Mouse (Mus musculus): Measurements from ENCODE around the gene Naaladl1.
A peak's percentile ranks its signal among the peaks of the same experiment; 100 is the strongest.

The Naaladl1 gene

GRCm38 (mm10) chr19:6082156-6082555 is 23.4 kb upstream of the Naaladl1 start, which contains the start of gene Gm28374:
Gene Gm28374, minus strand, starts transcription at chr19:6082256.
- no peak for DNase-seq (ENCODE audit: inconsistent age in 2 of 2, low spot score in 1 of 2)

- peak; percentile 96 to 98 for DNase-seq (ENCODE audit: inconsistent age in 2 of 2, low spot score in 1 of 2)
Observed at GRCm38 (mm10) chr19:6084478-6085248, 20.9 kb upstream of the Naaladl1 start, which contains the start of the genes Zfpl1 and Cdca5. Gene Zfpl1, minus strand, starts transcription at chr19:6084956. Gene Cdca5, plus strand, starts transcription at chr19:6084983.

- DNase-seq (ENCODE audit: inconsistent age in 2 of 2, low spot score in 1 of 2), result peak; percentile 44 to 81
Observed at GRCm38 (mm10) chr19:6085417-6085879, 20.1 kb upstream of the Naaladl1 start.

DNA sequence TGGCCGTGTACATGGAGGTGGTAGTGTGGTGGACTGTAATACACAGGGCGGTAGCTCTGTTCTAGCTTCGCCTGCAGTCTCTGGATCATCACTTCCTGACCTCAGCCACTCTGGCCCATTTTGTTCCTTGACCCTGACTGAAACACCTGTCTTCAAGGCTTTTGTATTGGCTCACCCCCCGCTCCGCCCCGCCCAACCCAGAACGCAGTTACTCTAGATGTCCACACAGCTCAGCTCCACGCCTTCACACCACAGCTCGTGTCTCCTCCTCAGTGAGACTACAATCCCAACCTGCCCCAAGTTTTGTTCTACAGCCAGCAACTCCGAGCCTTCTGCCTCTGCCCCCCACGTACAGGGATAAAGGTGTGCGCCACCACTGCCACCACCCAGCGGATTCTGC is 16.7 kb upstream of the Naaladl1 start:
- no peak for DNase-seq (ENCODE audit: inconsistent age in 2 of 2, low spot score in 1 of 2)

- no peak for DNase-seq (ENCODE audit: inconsistent age in 2 of 2, low spot score in 1 of 2)
Observed at GRCm38 (mm10) chr19:6094119-6094518, 11.5 kb upstream of the Naaladl1 start, which contains the start of gene AC131692.1. Gene AC131692.1, plus strand, starts transcription at chr19:6094419.

DNA sequence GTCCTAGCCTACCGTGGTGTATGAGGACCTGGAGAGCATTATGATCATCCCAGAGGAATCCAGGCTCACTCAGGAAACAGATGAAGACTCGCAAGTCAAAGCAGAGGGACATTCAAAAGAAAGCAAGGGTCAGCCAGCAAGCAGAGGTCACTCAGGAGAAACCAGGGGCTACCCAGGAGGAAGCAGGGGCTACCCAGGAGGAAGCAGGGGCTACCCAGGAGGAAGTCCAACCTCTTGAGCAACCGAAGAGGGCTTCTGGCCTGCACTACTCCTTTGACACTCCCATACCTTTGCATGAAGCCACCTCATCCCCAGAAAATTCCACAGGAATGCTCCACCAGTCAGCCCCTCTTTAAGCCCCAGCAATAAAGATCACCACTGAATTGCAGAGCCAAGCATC is 7.7 kb upstream of the Naaladl1 start:
- DNase-seq (ENCODE audit: inconsistent age in 2 of 2, low spot score in 1 of 2), result peak in 1 of 2 experiments; percentile 41

DNA sequence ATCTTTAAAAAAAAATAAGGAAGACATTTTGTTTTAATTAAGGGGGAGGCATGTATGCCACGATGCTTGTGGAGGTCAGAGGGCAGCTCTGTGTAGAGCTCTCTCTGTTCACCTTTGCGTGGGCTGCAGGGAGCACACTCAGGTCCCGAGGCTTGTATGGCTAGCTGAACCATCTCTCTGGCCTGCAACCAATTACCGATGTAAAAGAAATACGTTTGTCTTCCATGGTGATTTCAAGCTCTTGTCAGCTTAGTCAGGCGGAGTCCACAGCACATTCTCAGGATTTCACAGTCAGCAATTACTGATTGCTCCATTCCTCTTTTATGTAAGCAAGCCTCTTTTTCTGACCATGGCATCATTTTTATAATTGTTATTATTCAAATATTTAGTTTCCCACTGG is 4.4 kb upstream of the Naaladl1 start:
- no peak for DNase-seq (ENCODE audit: inconsistent age in 2 of 2, low spot score in 1 of 2)

DNA sequence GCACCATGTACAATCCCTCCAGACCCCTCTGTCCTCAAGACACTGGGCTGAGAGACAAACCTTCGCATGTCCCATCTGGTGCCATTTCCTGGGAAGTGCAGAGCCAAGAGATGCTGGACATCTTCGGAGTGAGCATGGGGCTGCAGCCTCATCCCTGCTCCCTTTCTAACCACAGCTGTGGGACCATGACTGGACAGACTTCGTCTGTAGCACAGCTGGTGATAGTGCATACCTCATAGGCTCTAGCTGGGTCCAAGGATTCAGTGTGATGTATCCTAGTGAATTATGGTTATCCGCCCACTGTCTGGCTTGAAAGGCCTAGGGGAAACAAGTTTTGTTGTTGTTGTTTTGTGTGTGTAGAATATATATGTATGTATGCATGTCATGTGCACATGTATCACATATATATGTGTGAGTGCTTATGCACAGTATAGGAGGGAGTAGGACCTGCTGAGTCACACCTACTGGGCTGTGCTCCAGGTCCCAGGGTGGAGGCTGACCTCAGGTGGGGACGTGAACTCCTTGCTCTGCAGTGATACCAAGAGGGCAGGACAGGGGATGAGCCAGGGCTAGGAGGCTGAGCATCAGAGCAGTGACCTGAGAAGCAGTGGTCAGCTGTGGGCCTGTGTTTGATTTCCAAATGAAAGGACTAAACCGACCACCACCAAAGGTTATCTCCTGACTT is 3.3 kb upstream of the Naaladl1 start:
- no peak for DNase-seq (ENCODE audit: inconsistent age in 2 of 2, low spot score in 1 of 2)

DNA sequence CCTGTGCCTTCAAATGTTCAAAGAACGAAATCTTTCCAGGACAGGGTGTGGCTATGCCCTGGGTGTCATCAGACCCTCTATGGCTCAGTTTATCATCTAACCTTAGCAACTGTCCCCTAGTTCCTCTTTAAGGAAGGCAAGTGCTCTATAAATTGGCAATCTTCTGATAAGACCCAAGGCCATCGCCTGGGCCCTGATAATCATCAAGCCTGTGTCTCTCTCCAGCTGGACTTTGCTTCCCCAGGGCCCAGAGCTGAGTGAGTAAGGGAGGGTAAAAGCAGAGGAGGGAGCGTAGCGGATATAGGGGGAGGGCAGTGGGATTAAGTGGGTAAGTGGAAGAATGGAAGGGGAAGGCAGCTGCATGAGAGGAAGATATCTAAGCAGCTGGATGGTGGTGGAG is 1.1 kb upstream of the Naaladl1 start:
- DNase-seq (ENCODE audit: inconsistent age in 2 of 2, low spot score in 1 of 2), result no peak

- DNase-seq (ENCODE audit: inconsistent age in 2 of 2, low spot score in 1 of 2), result no peak
Observed at GRCm38 (mm10) chr19:6113116-6113515, 7.5 kb downstream of the Naaladl1 start.

DNA sequence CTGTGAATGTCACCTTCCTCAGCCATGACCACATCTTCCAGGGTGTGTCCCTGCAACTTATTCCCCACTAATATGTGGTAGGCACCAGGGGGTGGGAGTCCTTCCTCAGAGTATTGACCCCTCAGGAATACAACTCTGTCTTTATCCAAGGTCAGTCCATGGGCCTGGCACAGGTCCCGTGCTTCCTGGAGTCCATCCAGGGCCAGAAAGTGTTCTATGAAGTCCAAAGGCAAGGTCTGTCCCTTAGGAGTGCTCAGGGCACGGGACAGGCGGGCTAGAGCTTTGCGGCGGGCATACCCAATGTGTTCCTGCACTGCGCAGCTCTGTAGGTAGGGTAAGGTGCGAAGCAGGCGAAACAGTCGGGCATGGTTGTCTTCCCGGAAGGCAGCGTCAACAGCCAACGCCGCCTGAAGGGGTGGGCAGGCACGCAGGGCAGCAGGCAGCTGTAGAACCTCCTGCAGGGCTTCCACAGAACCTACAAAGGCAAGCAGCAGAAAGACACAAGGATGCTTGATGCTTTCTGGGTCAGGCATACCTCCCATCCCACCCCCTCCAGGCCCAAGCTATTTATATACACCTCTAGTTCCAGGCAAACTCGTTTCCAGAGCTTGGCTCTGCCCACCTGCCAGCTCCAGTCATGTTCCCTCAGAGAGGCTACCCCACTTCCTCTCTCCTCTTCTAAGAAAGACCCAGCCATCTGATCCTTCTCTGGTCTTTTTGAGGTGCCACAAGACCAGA is 10.7 kb downstream of the Naaladl1 start:
- DNase-seq (ENCODE audit: inconsistent age in 2 of 2, low spot score in 1 of 2), result peak; percentile 38 to 65

- DNase-seq (ENCODE audit: inconsistent age in 2 of 2, low spot score in 1 of 2), result no peak
Observed at GRCm38 (mm10) chr19:6117346-6117985, 11.9 kb downstream of the Naaladl1 start.

DNA sequence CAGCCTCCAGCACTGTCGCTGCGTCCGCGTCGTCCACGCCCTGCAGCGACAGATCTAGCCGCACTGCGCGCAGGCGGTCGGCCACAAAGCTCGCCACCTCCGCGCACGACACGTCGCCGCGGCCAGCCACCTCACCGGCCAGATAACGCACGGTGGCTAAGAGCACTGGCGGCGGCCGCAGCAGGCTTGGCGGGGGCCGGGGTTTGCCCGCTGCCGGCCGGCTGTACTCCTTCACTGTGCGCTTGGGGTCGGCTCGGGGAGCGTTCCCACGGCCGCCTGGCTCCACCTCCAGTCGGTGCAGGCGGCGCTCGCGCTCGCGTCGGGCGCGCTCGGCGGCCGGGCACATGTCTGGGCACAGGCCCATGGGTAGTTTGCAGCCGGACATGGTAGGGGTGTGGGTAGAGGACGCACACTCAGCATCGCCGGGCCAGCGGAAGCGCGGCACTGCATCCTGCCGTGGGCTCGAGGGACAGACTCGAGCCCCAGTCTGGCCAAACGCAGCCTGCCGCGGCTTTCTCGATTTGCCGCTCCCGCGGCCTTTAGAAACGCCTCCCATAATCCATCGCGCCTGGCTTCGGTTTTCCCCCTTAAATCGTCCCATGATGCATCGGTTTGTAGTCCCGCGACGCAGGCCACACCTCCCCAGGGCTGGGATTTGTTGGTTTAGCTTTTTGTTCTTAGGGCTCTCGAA is 12.5 kb downstream of the Naaladl1 start, which contains the start of gene Sac3d1:
Sac3d1 (minus strand) TSS at position 665 of the 691 bp plus-strand sequence.
- DNase-seq (ENCODE audit: inconsistent age in 2 of 2, low spot score in 1 of 2), result peak; percentile 91 to 97

DNA sequence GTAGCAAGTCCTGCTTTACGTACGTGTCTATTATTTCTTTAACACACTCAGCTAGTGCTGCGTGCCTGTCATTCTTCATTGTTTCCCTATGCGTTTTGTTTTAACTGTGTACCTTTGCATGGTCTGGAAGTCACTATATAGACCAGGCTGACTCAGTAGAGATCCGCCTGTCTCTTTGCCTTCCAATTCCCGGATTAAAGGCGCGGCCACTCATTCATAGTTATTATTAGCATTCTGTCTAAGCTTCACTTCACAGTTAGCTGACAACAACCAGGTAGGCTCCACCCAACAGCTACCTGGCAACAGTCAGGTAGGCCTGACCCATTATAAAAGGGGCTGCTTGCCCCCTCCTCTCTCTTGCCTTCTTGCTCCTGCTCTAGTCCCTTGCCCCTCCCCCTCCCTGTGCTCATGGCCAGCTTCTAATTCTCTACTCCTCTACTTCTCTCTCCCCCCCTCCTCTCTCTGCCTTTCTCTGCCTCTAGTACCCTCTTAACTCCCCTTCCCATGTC is 13.1 kb downstream of the Naaladl1 start:
- no peak for DNase-seq (ENCODE audit: inconsistent age in 2 of 2, low spot score in 1 of 2)

GRCm38 (mm10) chr19:6121761-6122160 is 16.2 kb downstream of the Naaladl1 start:
- no peak for DNase-seq (ENCODE audit: inconsistent age in 2 of 2, low spot score in 1 of 2)

DNA sequence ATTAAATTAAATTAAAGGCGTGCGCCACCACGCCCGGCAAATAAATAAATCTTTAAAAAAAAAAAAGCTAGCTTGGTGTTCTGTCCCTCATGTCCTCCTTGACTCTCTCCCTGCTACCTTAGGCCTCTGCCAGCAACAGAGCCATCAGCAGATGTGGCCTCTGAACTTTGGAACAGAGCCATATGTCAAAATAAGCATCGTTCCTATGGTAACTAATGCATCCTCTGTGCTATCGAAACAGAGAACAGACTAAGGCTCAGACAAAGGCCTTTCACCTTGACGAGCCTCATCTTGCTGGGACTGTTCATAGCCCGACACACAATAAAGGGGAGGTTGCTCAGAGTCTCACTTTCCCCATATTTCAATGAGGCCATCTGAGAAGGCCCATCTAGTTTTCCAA is 17.7 kb downstream of the Naaladl1 start:
- no peak for DNase-seq (ENCODE audit: inconsistent age in 2 of 2, low spot score in 1 of 2)

- no peak for DNase-seq (ENCODE audit: inconsistent age in 2 of 2, low spot score in 1 of 2)
Observed at GRCm38 (mm10) chr19:6124898-6125297, 19.3 kb downstream of the Naaladl1 start.

GRCm38 (mm10) chr19:6126289-6126688 is 20.7 kb downstream of the Naaladl1 start:
- peak in 1 of 2 experiments; percentile 84 for DNase-seq (ENCODE audit: inconsistent age in 2 of 2, low spot score in 1 of 2)

DNA sequence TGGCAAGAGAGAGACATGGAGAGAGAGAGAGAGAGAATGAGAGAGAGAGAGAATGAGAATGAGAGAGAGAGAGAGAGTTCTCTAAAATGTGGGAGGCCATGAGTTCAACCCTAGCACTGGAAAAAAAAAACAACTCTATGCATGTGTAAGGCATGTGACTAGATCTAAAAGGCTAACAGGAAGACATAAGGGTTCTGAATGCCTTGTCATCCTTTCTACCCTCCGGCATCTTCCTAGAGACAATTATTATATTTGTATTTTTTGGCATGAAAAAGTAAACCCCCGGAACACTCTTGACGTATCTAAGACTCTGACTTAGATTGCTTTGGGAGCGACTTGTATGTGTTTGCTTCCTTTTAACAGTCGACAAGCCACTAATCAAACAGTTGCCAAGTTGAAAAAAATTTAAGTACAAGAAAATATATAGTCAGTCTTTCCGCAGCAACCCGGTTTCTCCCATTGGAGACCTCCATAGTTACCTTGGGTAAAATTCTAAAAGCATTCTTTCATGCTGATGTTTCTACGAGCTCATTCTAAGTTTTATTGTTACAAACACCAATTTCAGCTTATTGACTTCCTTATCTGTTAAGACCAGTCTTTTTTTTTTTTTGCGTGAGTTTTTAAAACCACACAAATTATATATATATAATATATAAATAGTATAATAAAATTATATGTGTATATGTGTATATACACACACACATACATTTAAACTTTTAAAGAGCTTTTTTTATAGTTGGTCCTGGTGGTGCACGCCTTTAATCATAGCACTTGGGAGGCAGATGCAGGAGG is 21.4 kb downstream of the Naaladl1 start:
- no peak for DNase-seq (ENCODE audit: inconsistent age in 2 of 2, low spot score in 1 of 2)

Data from adrenal gland, adult (tissue).